Mouse (Mus musculus) CD8-positive naive resting alpha-beta T cell, adult 2 months (primary cell): ENCODE results near the gene Nav1.

Source experiments
- DNase-seq, 2 experiments: peaks; one replicate each; pipeline ENCODE4 v3.0.0; 2022; ENCODE audit warnings: low read depth in 2 of 2, low spot score in 2 of 2

Gene Nav1

GRCm38 (mm10) chr1:135619130-135619529, 12.0 kb upstream of the Nav1 start:
- no peak for DNase-seq

- DNase-seq: no peak
These were observed 10.2 kb upstream of the Nav1 start for GRCm38 (mm10) chr1:135617344-135617743.

DNA sequence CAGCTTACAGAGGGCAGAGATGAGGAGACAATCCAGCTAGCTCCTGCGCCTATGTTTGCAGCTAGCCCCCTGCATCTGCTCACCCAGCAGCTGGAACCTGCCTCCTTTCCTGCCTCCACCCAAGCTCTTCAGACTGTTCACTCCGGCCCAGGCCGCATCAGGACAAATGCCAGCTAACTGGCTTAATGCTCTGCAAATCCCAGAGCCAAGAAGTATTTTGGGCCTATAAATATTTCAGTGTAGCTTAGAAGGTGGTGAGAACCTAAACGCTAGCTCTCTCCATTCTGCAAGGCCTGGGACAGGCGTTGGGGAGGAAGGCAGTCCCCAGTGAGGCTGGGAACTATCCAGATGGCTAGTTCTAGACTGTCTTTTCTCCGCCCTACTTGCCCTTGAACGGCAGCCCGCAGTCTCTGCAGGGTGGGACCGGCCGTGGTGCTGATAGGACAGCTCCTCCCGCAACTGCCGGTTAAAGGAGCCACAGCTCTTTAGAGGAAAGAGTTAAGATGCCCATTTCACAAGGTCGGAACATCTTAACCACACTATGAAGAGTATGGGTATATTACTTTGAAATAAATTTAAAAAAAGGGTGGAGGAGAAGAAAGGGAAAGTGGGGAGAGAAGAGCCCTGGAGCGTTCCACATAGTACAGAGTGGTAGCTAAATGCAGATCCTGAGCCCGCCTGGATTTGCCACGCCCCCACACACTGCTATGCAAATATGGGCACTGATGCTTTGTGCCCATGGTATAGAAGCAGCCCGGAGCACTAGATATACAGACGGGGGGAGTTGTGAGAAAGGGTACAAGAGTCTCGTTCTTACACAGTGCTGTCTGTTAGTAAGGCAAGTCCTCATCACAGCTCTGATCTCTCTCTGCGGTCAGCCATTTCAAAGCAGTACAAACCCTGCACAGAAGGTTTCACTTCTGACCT, 8.9 kb upstream of the Nav1 start:
- DNase-seq: peak in 1 of 2 experiments; percentile 20

DNA sequence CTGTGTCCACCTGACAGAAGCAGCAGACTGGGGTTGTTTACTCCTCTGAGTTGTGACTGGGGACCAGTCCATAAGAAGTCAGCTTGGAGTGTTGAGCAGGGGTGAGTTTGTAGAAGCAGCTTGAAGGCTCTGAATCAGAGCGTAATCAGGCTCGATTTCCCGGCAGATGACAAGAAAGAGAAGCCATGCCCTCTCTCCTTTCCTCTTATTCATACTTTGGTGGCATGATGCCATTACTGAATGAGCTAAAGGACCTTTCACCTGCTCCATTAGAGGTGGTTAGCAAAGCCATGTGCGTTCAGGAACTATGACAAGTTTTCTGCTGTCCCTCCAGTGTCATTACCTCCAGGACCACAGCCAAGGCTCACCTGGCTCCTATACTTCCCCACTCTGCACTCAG, 2.5 kb upstream of the Nav1 start:
- no peak for DNase-seq

GRCm38 (mm10) chr1:135606355-135607015, 610 bp downstream of the Nav1 start:
- no peak for DNase-seq

GRCm38 (mm10) chr1:135605530-135605929, 1.6 kb downstream of the Nav1 start:
- no peak for DNase-seq

GRCm38 (mm10) chr1:135604361-135605052, 2.6 kb downstream of the Nav1 start:
- no peak for DNase-seq

GRCm38 (mm10) chr1:135603121-135603870, 3.8 kb downstream of the Nav1 start:
- no peak for DNase-seq

- DNase-seq: no peak
These were observed 6.8 kb downstream of the Nav1 start for GRCm38 (mm10) chr1:135600023-135601005.

- no peak for DNase-seq
These were observed 8.7 kb downstream of the Nav1 start for GRCm38 (mm10) chr1:135598251-135598879.

- DNase-seq: no peak
These were observed 12.7 kb downstream of the Nav1 start for GRCm38 (mm10) chr1:135594279-135594903.

DNA sequence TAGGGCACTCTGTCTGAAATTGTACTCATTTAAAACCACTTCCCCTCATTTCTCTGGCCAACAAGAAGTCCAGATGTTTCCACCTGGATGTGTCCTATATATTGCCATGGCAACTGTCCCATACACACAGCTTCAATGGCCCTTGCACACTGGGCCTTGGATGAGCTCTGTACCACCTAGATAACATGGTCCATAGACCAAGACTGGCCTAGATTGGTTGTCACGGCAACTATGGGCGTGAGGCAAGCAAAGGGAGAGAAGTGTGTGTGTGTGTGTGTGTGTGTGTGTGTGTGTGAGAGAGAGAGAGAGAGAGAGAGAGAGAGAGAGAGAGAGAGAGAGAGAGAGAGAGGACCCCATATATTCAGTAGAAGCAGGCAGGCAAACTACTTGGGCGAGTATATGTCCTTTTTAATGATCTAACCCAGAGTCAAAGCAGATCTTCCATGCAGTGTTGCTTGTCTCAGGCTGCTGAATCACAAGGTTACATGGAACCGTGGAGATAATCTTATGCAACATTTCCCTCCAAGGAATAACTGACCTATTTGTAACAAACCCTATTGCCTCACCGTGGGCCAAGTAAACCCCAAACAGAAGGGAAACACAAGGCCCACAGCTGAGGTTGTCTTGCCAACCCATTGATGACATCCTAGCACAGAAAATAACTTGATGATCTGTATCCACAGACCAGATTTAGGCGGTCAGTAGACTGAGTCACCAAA, 13.4 kb downstream of the Nav1 start:
- no peak for DNase-seq

GRCm38 (mm10) chr1:135590776-135591175, 16.3 kb downstream of the Nav1 start:
- DNase-seq: no peak

- DNase-seq: no peak
These were observed 18.1 kb downstream of the Nav1 start for GRCm38 (mm10) chr1:135588973-135589372.

GRCm38 (mm10) chr1:135586903-135587302, 20.2 kb downstream of the Nav1 start:
- no peak for DNase-seq

DNA sequence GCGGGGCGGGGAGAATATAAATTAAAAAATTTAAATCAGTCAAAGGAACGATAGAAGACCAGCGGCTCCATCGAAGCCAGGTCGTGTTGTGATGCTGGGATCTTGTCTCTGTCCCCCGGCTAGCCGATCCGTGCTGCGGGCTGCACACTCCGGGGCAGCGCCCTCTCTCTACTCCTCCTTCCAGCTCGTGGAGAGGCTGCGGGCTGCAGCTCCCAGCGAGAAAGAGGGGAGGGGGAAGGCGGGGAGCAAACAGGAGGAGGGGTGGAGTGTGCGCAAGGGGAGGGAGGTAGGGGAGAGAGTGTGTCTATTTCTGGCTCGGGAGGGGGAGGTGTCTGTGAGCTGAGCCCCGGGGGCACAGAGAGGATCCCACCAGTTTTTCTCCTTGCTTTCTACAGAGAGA, 21.5 kb downstream of the Nav1 start:
- DNase-seq: no peak

DNA sequence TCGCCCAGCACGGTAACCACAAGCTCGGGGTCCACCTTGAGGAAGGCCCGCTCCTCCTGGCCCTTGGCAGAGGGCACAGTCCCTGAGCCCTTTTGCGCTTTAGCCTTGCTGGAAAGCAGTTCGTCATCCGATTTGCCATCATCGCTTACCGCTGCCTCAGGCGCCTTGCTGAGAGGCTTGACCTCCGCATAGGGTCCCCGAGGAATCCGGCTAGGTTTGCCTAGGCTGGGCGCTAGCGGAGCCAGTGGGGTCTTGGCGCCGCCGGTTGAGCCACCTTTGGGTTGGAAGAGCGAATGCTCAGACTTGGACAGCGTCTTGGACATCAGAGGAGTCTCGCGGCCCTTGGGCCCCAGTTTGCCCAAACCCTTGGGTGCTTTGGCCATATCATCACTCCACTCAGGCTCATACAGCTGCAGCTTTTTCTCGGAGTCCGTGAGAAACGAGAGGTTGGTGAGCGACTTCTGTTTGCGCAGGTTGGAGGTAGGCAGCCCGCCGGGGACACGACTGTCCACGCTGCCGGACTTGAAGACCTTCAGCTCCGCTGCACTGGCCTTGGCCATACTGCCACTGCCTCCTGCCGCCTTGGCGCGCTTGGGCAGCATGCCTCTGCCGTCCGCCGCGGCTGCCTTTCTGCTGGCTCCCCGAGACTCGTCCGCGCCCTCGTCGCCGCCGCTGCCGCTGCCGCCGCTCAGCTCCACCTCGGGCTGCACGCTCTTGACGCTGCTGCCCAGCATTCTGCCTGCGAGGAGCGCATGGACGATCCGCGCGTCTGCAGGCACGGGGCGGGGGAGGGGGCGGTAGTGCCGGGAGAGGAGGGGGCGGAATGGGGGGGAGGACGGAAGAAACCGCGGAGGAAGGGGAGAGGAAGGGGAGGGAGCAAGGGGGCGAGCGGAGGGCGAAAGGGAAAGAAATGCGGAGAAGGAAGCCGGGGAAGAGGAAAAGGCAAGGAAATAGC, 22.2 kb downstream of the Nav1 start:
- no peak for DNase-seq
